Mouse (Mus musculus) testis, adult 2 months (tissue): ENCODE data around the gene Castor2. TPM values are rescaled to one million over a fixed set of nuclear protein-coding genes. Genes with fewer than 3 reads are reported as not detected.

ENCODE experiments used
- H3K27ac ChIP-seq: fragments of 200-500 bp; 2 replicates; pipeline ENCODE4 v1.5.1; 2012; ENCODE audit warnings: low read depth, low read length; ENCODE audit not compliant: control insufficient read depth, insufficient read depth
- H3K27me3 ChIP-seq: fragments of 200-500 bp; 2 replicates; pipeline ENCODE4 v1.6.1; 2012; ENCODE audit warnings: mild to moderate bottlenecking, low read length, moderate library complexity; ENCODE audit not compliant: control insufficient read depth, insufficient read depth
- H3K36me3 ChIP-seq: fragments of 200-500 bp; 2 replicates; pipeline ENCODE4 v1.6.1; 2012; ENCODE audit warnings: mild to moderate bottlenecking, low read length; ENCODE audit not compliant: control insufficient read depth, insufficient read depth
- H3K4me1 ChIP-seq: fragments of 200-500 bp; 2 replicates; pipeline ENCODE4 v1.6.1; 2012; ENCODE audit warnings: low read length; ENCODE audit not compliant: control insufficient read depth, insufficient read depth
- H3K4me3 ChIP-seq: fragments of 200-500 bp; 2 replicates; pipeline ENCODE4 v1.5.1; 2012; ENCODE audit warnings: low read depth, mild to moderate bottlenecking, low read length, moderate library complexity, mixed read lengths; ENCODE audit not compliant: control insufficient read depth
- CTCF ChIP-seq: fragments of 200-500 bp; IDR thresholded peaks from 2 replicates; pipeline ENCODE4 v1.5.1; 2012; ENCODE audit warnings: low read depth, mild to moderate bottlenecking, inconsistent platforms, low read length, moderate library complexity; ENCODE audit not compliant: control insufficient read depth, insufficient read depth, insufficient replicate concordance
- POLR2A ChIP-seq: fragments of 200-500 bp; IDR thresholded peaks from 2 replicates; pipeline ENCODE4 v1.6.1; 2012; ENCODE audit warnings: low read depth, mild to moderate bottlenecking, inconsistent platforms, low read length, moderate library complexity; ENCODE audit not compliant: control insufficient read depth
- polyA plus RNA-seq: library from polyadenylated mRNA; depleted of rRNA; stranded (reverse); fragments of >200 nt; gene quantifications from 2 replicates; pipeline ENCODE4 v1.2.3, GENCODE M21; 2012

Castor2 gene
- polyA plus RNA-seq, 1 experiment = 7.2 TPM

- H3K36me3 ChIP-seq = no peaks in the 10 kb centered on the region
- TF ChIP-seq POLR2A (no peak), CTCF (no peak)
- H3K4me1 ChIP-seq = peaks cover 4% of the 10 kb centered on the region
- H3K4me3 ChIP-seq = no peak overlapping the region
- no peak overlapping the region for H3K27ac ChIP-seq
- H3K27me3 ChIP-seq = no peaks in the 10 kb centered on the region
Measured at GRCm38 (mm10) chr5:134121138-134121892, 21.8 kb downstream of the Castor2 start.

- Histone ChIP-seq H3K27me3 (no peaks in the 10 kb centered on the region), H3K36me3 (no peaks in the 10 kb centered on the region), H3K4me3 (no peak overlapping the region), H3K27ac (no peak overlapping the region), H3K4me1 (peaks cover 4% of the 10 kb centered on the region)
- TF ChIP-seq POLR2A (no peak), CTCF (no peak)
Measured at GRCm38 (mm10) chr5:134121893-134122259, 22.4 kb downstream of the Castor2 start.

GRCm38 (mm10) chr5:134123846-134124245 lies 24.3 kb downstream of the Castor2 start:
- H3K27ac ChIP-seq = no peak overlapping the region
- peaks cover 4% of the 10 kb centered on the region for H3K4me1 ChIP-seq
- H3K4me3 ChIP-seq = no peak overlapping the region
- no peaks in the 10 kb centered on the region for H3K27me3 ChIP-seq
- no peaks in the 10 kb centered on the region for H3K36me3 ChIP-seq
- no peak for TF ChIP-seq POLR2A
- TF ChIP-seq CTCF = no peak

GRCm38 (mm10) chr5:134126232-134126631 lies 26.7 kb downstream of the Castor2 start:
- H3K27ac ChIP-seq = no peak overlapping the region
- TF ChIP-seq POLR2A (no peak), CTCF (no peak)
- no peaks in the 10 kb centered on the region for H3K27me3 ChIP-seq
- no peaks in the 10 kb centered on the region for H3K36me3 ChIP-seq
- H3K4me3 ChIP-seq = no peak overlapping the region
- H3K4me1 ChIP-seq = peaks cover 4% of the 10 kb centered on the region

- TF ChIP-seq POLR2A = no peak; the same call in 1 of the 2 replicates
- no peak for TF ChIP-seq CTCF
- no peaks in the 10 kb centered on the region for H3K27me3 ChIP-seq
- H3K27ac ChIP-seq = no peak overlapping the region
- H3K36me3 ChIP-seq = no peaks in the 10 kb centered on the region
- H3K4me3 ChIP-seq = peak overlapping the region; percentile 54
- peaks cover 3% of the 10 kb centered on the region for H3K4me1 ChIP-seq
Measured at GRCm38 (mm10) chr5:134131586-134131985, 32.1 kb downstream of the Castor2 start.

- no peaks in the 10 kb centered on the region for H3K27me3 ChIP-seq
- H3K36me3 ChIP-seq = no peaks in the 10 kb centered on the region
- TF ChIP-seq POLR2A (no peak), CTCF (no peak)
- no peak overlapping the region for H3K4me3 ChIP-seq
- peaks cover 14% of the 10 kb centered on the region for H3K4me1 ChIP-seq
- no peak overlapping the region for H3K27ac ChIP-seq
Measured at GRCm38 (mm10) chr5:134136022-134136421, 36.5 kb downstream of the Castor2 start.

GRCm38 (mm10) chr5:134137933-134138332 lies 38.4 kb downstream of the Castor2 start:
- TF ChIP-seq POLR2A = no peak
- Histone ChIP-seq H3K27ac (no peak overlapping the region), H3K4me1 (peaks cover 19% of the 10 kb centered on the region), H3K36me3 (no peaks in the 10 kb centered on the region), H3K27me3 (no peaks in the 10 kb centered on the region), H3K4me3 (no peak overlapping the region)
